25 mouse cellular contexts compared by ENCODE assay signal in the genomic region with DNA sequence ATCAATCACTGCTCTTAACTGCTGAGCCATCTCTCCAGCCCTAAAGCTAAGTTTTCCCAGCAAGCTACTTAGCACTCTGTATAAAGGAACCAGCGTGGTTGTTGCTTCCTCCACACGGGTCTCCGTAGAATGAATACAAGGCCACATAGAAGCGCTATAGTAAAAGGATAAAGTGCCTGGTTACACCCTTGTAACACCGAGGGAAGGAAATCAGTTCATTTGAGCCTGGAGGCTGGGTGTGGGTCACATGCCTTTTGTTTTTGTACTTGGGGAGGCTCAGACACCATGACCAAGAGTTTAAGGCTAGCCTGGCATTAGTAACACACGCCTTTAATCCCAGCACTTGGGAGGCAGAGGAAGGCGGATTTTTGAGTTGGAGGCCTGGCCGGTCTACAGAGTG. TPM values are rescaled to one million over a fixed set of nuclear protein-coding genes. Genes with fewer than 3 reads are reported as not detected.
DNase-seq lines count a peak whose midpoint lies in the region; ATAC-seq lines count a peak whose summit lies in the region.
"Had no signal": no experiment of that assay in that cellular context is flagged by ENCODE, and none has a peak within 500 bp of the region (broad histone marks: within the 10 kb centered on the region; RNA-seq: fewer than 3 reads in every experiment).

No protein-coding gene starts in this region.

- H3K9ac ChIP-seq in kidney, embryonic 16.5 days (replicated peaks; ENCODE audit: low read length) = no peak overlapping the region
- H3K9ac ChIP-seq: embryonic facial prominence, embryonic 13.5 days; embryonic facial prominence, embryonic 15.5 days; forebrain, embryonic 13.5 days; forebrain, embryonic 15.5 days; forebrain, postnatal 0 days had no signal

- DNase-seq in ES-CJ7 (ENCODE audit: low read depth, low spot score) (peak; percentile 16), R1 (ENCODE audit: low read depth, low spot score) (peak; percentile 34), ZHBTc4 (ENCODE audit: low read depth, low spot score) (peak; percentile 82)
- no peak for DNase-seq in urinary bladder, adult 2 months (ENCODE audit: low spot score)
- DNase-seq in adrenal gland, postnatal 36 days = no peak
- DNase-seq: adrenal gland, adult 8-10 months; adrenal gland, postnatal 14 days; cerebellum, adult 11 months; cerebellum, adult 18-20 months; cerebellum, adult 8-10 months; cerebellum, adult 9-11 months; cerebellum, postnatal 14 days; cerebellum, postnatal 36 days; embryo, embryonic 11 days; forebrain, postnatal 0 days had no signal

- H3K27me3 ChIP-seq in kidney, embryonic 16.5 days (ENCODE audit: insufficient read depth, low read length) = no peaks in the 10 kb centered on the region
- H3K27me3 ChIP-seq: embryonic facial prominence, embryonic 13.5 days; embryonic facial prominence, embryonic 15.5 days; forebrain, embryonic 13.5 days; forebrain, embryonic 15.5 days; Patski had no signal

- H3K4me1 ChIP-seq in kidney, embryonic 16.5 days (ENCODE audit: insufficient read depth, low read length) = no peaks in the 10 kb centered on the region
- H3K4me1 ChIP-seq: embryonic facial prominence, embryonic 13.5 days; embryonic facial prominence, embryonic 15.5 days; forebrain, embryonic 10.5 days; forebrain, embryonic 13.5 days; forebrain, embryonic 15.5 days had no signal

- 81% methylated on average over 8 of the region's 8 CpGs for WGBS in kidney, embryonic 16.5 days

- H3K4me2 ChIP-seq in kidney, embryonic 16.5 days (replicated peaks; ENCODE audit: low read depth, low read length) = no peak overlapping the region
- H3K4me2 ChIP-seq: embryonic facial prominence, embryonic 13.5 days; embryonic facial prominence, embryonic 15.5 days; forebrain, embryonic 13.5 days; forebrain, embryonic 15.5 days had no signal

- no peak overlapping the region for H3K4me3 ChIP-seq in kidney, embryonic 16.5 days (ENCODE audit: low read length)
- H3K4me3 ChIP-seq: embryonic facial prominence, embryonic 13.5 days; embryonic facial prominence, embryonic 15.5 days; erythroblast, embryonic 14.5 days; forebrain, embryonic 10.5 days; forebrain, embryonic 13.5 days; forebrain, embryonic 15.5 days had no signal

- peaks cover 4% of the 10 kb centered on the region; the same call in 1 of the 2 replicates for H3K36me3 ChIP-seq in kidney, embryonic 16.5 days (ENCODE audit: insufficient read depth, low read length)
- H3K36me3 ChIP-seq: forebrain, embryonic 10.5 days had no signal

- H3K9me3 ChIP-seq in kidney, embryonic 16.5 days (ENCODE audit: low read length) = no peaks in the 10 kb centered on the region
- H3K9me3 ChIP-seq: embryonic facial prominence, embryonic 13.5 days; embryonic facial prominence, embryonic 15.5 days; forebrain, embryonic 10.5 days; forebrain, embryonic 13.5 days; forebrain, embryonic 15.5 days; G1E had no signal

- no peak overlapping the region for H3K27ac ChIP-seq in kidney, embryonic 16.5 days (ENCODE audit: low read length)
- H3K27ac ChIP-seq: embryonic facial prominence, embryonic 13.5 days; embryonic facial prominence, embryonic 15.5 days; forebrain, embryonic 10.5 days; forebrain, embryonic 13.5 days; forebrain, embryonic 15.5 days had no signal

- no peak for ATAC-seq in kidney, embryonic 16.5 days (ENCODE audit: low FRiP score, low TSS enrichment)
- ATAC-seq: activated CD4-positive, CD25-positive, alpha-beta regulatory T cell, adult 4 months; forebrain, embryonic 13.5 days; forebrain, embryonic 15.5 days; forebrain, postnatal 0 days; Patski had no signal

RNA-seq across cellular contexts. Expression of a gene that starts 8.7 kb away (rescaled TPM):
- polyA plus RNA-seq in urinary bladder, adult 2 months (2012; rRNA removed) = 28.6 and 37.8 TPM in 2 replicates
- 34.7 and 35.0 TPM in 2 replicates for polyA plus RNA-seq in kidney, embryonic 16.5 days (2015; fragmentation: Nextera tagmentation; extraction: Ambion mirVana)
- total RNA-seq in adrenal gland, postnatal 36 days (2021) = 10 to 100 TPM; 36.4 to 52.8 TPM

RNA-seq across cellular contexts. Expression of a gene that starts 50.6 kb away (rescaled TPM):
- 7.9 and 8.5 TPM in 2 replicates for polyA plus RNA-seq in urinary bladder, adult 2 months (2012; rRNA removed)
- 14.5 and 17.8 TPM in 2 replicates for polyA plus RNA-seq in kidney, embryonic 16.5 days (2015; fragmentation: Nextera tagmentation; extraction: Ambion mirVana)
- 10 to 100 TPM; 16.2 to 16.6 TPM for total RNA-seq in adrenal gland, postnatal 36 days (2021)

Comparison
In these comparisons a context has a peak if more than half of its experiments do, and no peak if none do; other contexts are left out.
1. DNase-seq: peak in ES-CJ7 (single experiment), R1 (single experiment) and ZHBTc4 (single experiment); none in urinary bladder, adult 2 months (single experiment) and adrenal gland, postnatal 36 days (0 of 2).